Mouse (Mus musculus) cerebellum, adult 11 months (tissue): ENCODE results near the gene Ssmem1.

Experiments
- DNase-seq: peaks from one replicate; pipeline ENCODE4 v3.0.0; 2022

The Ssmem1 gene

DNA sequence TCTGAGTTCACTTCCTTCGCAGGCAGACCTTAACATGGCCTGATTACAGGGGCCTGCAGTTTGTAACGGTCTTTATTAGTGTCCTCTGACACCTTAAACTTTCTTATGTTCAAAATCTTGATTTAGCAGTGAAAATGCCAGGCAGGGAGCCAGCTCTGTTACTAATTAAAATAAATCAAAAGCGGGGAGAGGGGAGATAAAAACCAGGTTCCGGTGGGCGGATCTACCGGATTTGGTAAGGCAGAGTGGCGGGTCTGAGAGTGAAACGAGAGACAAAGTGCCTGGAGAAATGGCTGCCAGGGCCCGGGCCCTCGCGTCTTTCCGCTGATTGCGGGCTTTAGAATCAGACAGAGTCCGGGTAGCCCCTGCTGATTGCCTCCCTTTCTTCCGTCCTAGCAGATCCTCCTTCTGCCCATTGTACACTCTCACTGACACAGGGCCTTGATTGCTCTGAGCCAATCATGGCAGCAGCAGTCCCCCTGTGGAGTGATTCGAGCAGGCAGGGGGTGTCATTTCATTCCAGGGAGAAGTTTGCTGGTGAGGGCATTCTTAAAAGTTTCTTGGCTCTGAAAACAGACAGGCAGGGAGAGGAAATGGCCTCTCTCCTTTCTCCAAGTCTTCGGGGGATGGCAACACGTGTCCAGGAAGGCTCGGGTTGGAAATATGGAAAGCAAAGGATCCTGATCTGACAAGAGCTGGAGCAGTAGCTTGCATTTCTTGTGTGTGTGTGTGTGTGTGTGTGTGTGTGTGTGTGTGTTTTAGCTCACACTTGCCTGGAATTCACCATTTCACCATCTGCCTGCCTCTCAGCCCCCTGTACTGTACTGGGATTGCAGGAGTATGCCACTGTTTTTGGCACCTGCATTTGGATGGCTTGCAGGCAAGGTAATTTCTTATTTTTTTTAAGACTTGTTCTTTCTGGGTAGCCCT, 17.2 kb downstream of the Ssmem1 start:
- no peak for DNase-seq

DNA sequence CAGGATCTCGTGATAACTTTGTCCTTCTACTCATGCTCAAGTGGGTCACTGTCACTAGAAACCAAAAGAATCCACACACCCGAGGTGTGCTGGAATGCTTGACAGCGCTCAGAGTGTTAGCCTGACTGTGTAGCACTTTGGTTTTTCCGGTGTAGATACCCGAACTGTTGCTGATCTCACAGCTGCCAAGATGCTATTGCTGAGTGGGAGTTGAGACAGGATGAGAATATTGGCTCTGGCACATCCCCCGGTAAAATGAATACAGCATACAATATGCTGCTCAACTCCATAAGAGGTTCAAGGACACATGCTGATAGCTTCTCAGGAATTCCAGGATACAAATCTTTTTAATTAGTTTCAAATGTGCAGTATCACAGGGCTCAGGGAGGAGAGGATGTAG, 19.2 kb downstream of the Ssmem1 start:
- DNase-seq: no peak

DNA sequence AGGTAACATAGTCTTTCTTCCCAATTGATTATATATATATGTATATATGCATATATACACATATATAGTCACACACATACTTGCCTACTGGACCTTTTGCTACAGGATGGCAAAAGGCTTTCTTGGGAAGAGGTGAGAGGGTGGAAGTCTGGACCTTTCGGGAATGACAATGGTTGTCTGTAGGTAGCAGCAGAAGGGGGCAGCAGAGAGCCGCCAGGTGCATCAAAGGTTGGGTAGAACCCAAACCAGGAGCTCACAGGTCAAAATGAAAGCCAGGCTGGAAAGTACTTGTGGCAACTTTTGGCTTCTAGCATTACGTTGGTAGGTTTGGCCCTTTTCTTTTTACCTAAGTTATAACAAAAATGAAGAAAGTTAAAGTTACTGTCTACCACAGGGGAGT, 25.7 kb downstream of the Ssmem1 start:
- DNase-seq: peak; percentile 56

DNA sequence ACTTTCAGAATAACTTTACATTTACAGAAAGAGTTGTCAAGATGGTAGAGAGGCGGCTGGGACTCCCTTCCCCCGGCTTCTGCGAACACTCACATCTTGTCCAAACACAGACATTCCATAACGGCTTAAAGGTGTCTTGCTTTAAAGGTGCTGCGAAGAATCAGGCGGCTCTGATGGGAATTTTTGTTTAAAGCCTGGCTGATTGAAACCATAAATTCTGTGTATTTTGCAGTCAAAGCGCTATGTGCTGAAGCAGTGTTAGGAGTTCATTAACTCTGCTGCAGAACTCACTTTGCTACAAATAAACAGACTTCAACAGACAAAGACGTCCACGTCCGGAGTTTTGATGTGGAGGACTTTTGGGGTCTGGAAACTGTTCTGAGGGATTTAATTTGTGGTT, 28.6 kb downstream of the Ssmem1 start:
- no peak for DNase-seq

DNA sequence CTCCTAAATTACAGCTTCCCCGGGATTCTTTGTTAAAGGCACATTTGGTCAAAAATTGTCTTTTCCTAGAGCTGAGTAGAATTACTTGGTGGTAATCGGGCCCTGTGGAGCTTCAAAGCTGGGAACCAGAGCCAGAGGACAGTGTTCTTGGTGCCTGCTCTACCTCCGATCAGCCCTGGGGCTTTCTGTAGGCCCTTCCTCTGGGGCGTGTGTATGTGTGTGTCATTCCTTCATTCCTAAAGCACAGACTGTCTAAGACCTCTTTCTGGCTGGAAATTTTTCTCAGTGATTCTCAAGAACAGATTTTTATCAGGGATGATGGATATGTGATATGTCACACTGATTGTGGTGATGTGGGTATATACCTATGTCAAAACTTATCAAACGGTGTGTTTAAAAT, 29.2 kb downstream of the Ssmem1 start:
- DNase-seq: no peak

DNA sequence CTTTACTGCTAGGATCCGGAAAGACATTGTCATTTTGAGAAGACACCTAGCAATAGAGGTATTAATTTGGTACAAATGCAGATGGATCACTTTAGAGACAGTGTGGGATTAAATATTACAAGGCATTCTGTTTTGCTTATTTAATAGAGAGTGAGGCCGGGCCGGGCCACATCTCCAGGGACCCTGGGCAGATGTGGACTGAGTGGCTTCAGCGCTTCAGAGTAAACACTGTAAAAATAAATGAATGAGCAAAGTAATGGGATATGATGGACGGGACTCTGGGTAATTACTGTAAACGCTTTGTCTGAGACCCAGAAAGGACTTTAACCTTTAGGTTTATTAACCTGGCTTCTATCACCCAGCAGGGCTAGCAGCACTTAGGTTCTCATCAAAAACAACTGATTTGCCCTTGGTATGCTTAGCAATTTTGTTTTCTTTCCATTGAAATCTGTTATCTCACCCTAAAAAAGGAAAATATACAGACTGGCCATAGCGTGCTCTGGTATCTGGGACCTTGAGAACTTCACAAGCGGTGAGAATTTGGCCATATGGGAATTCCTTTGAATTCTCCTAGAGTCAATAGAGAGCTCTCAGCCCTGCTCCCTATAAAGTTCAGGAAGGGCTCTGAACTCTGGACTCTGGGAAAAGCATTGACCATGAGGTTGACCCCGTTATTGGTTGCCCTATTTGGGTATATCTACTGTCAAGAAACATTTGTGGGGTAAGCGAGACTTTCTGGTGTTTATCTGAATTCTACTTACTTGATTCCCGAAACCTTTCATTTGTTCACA, 31.6 kb downstream of the Ssmem1 start, which contains the start of gene Cpa2:
Gene Cpa2 (plus strand): TSS at position 574 of the 791 bp plus-strand sequence.
- DNase-seq: no peak

DNA sequence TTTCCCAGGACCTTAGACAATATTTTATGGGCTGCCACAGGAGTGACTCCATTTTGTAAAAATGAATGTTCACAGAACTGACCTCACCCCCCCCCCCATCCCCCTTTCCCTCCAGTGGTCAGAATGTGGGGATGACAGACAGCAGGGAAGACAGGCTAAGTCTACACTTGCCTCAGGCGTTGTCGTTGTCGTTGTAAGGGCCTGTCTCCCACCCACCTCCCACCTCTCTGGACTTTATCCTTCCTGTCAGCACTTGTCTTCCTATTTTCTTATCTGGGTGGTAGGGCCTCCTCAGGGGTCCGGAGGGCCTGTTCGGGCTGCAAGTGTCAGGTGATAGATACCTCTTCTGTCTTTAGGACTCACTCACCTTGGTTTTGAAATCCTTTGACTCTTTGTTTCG, 32.6 kb downstream of the Ssmem1 start:
- DNase-seq: no peak

DNA sequence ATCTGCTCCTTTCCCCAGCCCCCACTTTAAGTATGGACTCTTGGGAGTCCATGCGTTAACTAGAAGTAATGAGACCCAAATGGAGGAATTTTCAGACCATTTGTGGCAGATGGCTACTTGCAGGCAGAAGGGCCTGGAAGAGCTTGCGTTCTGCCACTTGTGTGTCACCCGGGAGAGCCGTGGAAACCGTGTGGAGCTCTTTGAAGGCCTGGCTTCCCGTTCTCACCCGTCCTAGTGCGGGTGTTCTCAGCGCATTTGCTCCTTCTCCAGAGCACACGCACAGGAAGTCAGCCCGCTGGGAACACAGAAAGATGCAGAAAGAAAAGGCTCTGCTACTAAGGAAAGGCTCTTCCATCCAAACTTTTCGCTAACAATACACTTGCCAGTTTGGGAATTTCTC, 33.4 kb downstream of the Ssmem1 start:
- DNase-seq: no peak

DNA sequence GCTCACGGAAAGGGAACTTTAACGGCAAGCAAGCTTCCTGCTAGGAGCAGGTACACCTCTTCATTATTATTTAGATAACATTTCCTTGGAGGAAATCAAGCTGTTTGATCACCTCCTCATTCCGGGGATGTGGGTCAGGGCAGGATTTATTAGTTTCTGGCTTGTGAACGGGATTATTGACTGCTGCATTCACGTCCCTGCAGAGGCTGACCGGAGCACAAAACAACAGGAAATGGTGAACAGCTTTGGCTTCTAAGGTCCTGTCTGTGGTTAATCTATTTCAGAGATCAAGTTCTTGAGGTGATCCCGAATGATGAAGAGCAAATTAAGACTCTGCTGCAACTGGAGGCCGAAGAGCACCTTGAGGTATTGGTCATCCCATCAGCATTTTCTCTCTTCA, 34.2 kb downstream of the Ssmem1 start:
- no peak for DNase-seq

DNA sequence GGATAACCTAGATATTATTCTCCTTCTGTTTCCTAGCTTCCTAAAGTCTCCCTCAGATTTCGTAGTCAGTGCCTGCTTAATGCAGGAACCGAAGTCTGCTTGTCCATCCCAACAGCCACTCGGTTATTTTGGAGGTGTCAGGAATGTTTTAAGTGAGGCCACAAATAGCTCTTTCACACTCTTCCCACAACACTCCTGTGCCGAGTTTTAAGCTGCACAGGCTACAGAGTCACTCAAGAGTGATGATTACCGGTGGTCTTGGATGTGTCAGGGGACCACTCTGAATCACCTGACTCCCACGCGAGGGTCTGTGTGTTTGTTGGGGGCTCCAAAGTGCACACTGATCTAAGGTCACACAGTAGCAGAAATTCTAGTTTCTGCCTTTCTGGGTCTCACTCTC, 36.0 kb downstream of the Ssmem1 start:
- DNase-seq: no peak

DNA sequence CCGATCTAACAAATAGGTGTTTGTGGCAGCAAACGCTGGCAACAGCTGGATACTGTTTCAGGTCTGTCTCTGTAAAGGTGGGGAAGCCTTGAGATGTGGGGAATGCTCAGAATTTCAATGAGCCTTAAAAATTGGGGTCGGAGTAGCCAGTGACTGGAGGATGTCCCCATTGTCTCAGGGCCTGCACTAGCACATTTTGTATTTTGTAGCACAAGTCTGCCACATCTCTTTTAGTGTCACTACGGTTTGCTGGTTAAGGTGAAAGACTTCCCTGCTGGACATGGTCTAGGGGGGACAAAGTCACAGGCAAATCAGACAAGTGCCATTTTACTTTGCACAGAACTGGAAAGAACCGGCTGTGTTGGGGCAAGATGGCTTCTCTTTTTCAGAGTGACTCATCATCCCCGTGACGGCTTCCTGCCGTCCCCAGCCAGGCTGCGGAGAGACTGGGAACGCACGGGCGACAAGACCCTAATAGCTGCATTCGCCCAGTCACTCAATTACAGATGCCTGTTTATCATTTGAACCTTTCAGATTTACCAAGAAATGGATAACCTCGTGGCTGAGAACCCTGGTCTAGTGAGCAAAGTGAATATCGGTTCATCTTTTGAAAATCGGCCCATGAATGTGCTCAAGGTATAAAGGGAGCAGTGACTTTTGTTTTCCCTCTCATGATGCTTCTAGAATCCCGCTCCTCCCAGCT, 37.1 kb downstream of the Ssmem1 start:
- DNase-seq: no peak

DNA sequence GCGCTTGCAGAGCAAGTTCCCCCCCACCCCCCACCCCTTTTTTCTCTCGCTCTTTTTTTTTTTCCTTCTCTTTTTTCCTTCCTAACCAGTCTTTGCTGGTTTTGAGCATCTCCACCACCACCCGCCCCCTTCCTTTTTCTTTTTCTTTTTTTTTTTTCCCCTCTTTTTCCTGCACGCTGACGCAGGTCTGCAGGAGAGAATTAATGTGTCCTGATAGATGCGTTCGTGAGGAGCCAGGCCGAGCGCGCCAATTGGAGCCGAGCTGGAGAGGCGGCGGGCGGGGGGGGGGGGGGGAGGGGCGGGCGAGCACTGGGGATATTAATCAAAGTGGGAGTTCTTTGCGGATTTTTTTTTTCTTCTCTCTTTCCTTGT, 37.6 kb downstream of the Ssmem1 start:
- peak; percentile 44 for DNase-seq

DNA sequence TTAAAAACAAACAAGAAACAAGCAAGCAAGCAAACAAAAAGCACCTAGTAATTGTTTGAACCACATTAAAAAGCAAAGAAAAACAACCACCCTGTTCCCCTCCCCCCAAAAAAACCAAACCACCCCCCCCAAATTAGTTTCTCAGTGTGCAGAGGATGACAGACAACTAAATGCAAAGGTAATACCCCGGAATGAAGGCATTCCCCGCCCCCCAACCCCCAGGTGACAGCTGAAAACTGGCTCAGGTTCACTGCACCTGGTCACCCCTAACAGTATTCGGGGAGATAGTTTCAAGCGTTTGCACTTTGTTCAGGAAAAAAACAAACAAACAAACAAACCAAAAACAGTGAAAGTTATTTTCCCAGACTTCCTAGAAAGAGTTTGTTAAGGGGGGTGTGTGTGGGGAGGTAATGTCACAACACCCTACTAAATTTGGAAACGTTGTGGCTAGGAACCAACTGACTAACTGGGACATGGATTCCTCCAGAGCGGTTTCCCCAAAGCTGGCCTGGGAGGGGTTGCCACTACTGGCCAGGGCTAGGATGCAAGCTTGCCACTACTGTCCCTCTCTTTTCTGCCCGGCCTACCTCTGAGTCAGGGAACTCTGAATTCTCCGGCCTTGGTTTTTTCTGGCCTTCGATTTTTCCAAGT, 38.1 kb downstream of the Ssmem1 start:
- no peak for DNase-seq

DNA sequence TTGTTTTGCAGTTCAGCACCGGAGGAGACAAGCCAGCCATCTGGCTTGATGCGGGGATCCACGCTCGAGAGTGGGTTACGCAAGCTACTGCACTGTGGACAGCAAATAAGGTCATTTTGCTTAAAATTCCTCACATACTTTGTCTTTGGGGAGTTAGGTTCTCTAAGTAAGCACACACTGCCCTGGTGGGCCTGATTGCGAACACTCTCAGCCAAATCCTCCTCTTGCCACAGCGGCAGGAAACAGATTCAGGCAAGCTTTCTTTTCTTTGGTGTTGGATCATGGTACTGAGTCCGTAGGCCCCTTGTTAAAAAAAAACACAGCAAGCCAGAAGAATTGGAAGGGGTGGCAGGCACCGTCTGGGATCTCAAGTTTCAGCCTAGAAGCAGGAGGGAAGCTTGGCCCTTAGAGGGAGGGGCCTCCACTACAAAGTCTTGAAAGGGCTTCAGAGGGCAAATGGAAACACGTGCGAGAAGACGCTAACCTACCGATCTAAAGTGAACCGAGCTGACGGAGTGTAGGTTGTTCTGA, 39.6 kb downstream of the Ssmem1 start:
- DNase-seq: no peak

DNA sequence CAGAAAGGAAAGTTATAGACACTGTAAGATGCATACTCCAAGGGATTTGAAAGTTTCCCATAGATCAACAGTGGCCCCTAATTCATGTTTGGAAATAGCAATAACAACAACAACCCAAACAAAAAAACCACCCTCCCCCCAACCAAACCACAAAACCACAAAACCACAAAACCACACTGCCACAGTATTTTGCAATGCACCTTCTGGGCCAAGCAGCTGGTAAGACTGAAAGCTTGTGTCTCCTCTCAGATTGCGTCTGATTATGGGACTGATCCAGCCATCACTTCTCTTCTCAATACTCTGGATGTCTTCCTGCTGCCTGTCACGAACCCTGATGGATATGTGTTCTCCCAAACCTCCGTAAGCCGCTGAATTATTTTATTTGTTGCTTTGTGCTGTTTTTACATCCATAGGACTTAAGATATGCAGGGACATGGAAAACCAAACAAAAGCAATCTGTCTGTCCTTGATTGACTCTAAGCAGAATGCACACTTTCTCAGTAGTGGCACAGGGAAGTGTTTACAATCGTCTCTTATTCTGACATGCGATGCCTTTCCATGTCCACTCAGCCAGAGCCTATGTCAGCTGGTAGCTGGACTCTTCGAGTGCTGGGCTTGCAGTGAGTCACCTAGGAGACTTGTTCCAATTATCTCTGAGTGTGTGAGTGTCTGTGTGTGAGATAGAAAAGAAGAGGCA, 41.0 kb downstream of the Ssmem1 start:
- DNase-seq: no peak

DNA sequence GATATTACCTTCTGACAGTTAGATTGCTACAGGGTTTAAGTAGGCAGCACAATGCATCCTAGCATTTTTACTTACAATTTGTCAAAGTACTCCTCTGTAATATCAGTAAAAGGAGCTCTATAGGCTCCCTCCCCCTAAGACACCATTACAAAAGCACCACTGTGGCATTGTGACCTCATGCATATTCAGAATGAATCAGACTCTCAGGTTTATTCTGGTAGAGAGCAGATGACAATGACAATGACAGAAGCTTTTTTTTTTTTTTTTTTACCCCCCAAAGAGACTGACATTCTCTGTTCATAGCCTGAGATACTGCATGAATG, 41.5 kb downstream of the Ssmem1 start:
- no peak for DNase-seq

DNA sequence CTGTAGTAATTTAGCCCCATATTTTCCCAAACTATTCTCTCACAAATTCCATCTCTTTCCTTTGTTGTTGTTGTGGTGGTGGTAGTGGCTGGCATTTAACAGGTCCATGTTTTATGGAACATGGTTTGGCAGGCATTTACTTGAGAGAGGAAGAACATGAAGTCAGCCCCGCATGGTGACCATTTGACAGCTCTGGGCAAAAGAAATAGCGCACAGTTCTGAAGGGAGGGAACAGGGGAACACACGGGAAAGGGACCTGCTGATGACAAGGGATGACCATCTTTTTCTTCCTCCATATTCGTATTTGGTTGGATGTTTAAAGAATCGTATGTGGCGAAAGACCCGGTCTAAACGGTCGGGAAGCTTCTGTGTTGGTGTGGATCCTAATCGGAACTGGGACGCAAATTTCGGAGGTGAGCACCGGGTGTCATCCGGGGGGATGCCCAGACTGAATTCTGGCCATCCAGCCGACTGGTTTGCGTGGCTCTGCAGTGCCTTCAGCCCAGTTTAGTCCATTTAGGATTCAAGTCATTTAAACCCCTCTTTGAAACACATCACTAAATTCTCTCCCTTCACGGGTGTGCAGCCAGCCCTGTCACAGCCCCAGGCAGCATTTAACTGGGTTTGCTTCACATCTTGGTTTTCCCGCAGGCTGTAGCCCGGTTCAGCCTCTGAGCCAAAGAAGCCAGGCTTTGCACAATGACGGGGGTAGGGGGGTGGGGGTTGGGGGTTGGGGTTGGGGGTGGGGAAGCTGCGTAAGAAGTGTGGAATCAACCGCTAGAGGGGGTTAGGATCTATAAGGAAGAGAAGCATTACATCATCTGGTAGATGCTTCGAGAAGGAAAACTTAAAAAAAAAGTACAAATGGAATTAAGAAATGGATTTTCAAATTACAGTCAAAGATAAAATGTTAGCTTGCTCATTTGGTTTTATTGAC, 42.3 kb downstream of the Ssmem1 start:
- DNase-seq: no peak

DNA sequence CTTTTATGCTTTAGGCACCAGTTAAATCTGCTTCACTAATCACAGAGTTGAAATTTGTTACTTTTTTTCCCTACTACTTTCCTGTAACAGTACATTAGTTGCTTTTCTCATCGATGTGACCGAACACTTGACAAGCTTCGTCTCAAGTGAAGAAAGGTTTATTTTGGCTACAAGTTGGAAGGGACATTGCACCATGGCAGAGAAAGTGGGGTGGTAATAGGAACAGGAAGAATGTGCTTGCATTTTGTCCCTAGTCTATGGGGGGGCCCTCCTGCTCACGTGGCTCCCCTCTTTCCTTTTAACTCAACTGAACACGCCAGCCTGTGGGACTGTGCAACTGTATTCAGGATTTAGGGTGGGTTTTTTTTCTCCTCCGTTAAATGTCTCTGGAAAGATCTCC, 43.0 kb downstream of the Ssmem1 start:
- DNase-seq: no peak

DNA sequence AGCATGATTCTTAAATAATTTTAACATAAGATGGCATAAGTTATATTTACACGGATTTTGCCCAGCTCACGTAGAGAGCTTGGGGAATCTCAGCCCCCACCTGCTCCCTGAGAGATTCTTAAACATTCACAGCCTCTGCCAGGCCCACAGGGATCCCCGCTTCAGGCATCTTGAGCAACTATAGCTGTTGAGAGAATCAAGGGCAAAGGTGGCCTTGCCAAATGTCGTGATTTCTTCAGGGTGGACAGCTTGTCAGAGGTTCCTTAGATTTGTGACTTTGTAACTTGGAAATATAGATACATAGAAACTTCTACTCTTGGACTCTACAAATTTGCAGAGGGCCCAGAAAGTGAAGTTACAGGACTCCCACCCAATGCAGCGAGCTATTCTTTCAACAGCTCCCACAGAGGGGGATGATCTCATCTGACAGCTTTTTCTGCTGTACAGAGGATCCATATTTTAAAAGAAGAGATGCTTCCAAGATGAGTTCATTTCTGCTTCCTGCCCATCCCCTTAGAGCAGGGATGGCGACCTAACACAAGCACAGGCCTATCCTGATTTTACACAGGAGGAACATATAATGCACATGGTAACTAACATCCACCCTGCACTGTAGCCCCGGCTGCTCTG, 43.8 kb downstream of the Ssmem1 start:
- no peak for DNase-seq

DNA sequence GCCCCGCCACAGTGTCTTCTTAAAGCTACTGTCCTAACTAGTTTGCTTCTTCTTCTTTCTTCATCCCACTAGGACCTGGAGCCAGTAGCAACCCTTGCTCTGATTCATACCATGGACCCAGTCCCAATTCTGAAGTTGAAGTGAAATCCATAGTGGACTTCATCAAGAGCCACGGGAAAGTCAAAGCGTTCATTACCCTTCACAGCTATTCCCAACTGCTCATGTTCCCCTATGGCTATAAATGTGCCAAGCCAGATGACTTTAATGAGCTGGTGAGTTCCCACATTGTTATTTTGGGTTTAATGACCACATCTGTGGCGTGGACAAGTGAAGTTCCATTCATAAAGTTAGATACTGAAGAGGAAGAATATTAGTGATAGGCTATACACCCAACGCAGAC, 44.4 kb downstream of the Ssmem1 start:
- no peak for DNase-seq
